Mouse (Mus musculus): ENCODE results near the gene Ubald2. TPM values are rescaled to one million over a fixed set of nuclear protein-coding genes. Genes with fewer than 3 reads are reported as not detected.

The Ubald2 gene
- polyA plus RNA-seq, 1 experiment from 2014 or later: 48.4 TPM

DNA sequence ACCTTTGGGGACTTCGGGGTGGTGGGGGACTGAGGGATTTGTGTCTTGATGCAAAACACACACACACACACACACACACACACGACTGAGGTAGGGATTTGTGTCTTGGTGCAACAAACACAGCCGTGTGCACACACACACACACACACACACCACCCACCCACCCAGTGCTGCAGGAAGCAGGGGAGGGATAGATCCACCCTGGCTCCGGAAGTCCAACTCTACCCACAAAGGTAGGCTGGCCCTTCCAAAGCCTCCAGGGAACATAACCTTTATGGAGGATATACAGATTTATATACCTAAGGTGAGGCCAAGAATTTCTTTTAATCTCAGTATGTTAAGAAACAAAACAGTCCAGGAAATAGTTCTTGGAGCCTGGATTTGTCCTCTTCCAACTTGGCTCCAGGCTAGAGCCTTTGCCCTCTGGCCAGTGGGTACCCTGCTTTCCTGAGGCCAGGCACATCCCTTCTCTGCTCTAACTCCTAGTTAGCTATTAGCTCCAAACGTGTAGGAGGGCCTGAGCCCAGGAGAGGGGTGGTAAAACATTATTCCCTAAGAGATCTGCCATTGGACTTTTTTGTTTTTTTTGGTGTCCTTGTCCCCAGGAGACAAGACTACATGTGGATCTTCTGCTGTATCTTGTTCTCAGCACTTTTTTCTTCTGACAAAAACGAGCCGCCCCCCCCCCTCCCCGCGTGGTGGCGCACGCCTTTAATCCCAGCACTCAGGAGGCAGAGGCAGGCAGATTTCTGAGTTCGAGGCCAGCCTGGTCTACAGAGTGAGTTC, 1.3 kb downstream of the Ubald2 start:
- peaks cover 32% of the 10 kb centered on the region for H3K36me3 ChIP-seq
- WGBS: 49% methylated on average over 12 of the region's 12 CpGs
- peaks cover 33% of the 10 kb centered on the region for H3K4me1 ChIP-seq (replicated peaks)
- peak overlapping the region; percentile 93 for H3K4me3 ChIP-seq (replicated peaks)
- H3K27me3 ChIP-seq: 0 out of 2 replicates have a peak, but pooled peaks cover 3% of the 10 kb centered on the region
- H3K9me3 ChIP-seq: no peaks in the 10 kb centered on the region
- peak overlapping the region; percentile 83 for H3K4me2 ChIP-seq
- no peak for ATAC-seq (ENCODE audit: insufficient number of reproducible peaks, insufficient read depth, low FRiP score, low TSS enrichment, low read depth)
- peak overlapping the region; percentile 94 for H3K27ac ChIP-seq
- H3K9ac ChIP-seq (replicated peaks): peak overlapping the region; percentile 94

- peak overlapping the region; percentile 93; the same call in 1 of the 2 replicates for H3K4me3 ChIP-seq (replicated peaks)
- peaks cover 32% of the 10 kb centered on the region for H3K36me3 ChIP-seq
- no peaks in the 10 kb centered on the region for H3K27me3 ChIP-seq
- ATAC-seq (ENCODE audit: insufficient number of reproducible peaks, insufficient read depth, low FRiP score, low TSS enrichment, low read depth): no peak
- H3K9ac ChIP-seq (replicated peaks): peak overlapping the region; percentile 31
- H3K4me1 ChIP-seq (replicated peaks): peaks cover 33% of the 10 kb centered on the region
- peak overlapping the region; percentile 83 for H3K4me2 ChIP-seq
- H3K27ac ChIP-seq: 0 out of 2 replicates have a peak overlapping the region, but pooled peaks have one; percentile 4
- no peaks in the 10 kb centered on the region for H3K9me3 ChIP-seq
- WGBS: 75% methylated on average over 5 of the region's 5 CpGs
Observed at GRCm38 (mm10) chr11:116435992-116436724, 2.3 kb downstream of the Ubald2 start.

GRCm38 (mm10) chr11:116436725-116437331, 2.9 kb downstream of the Ubald2 start:
- ATAC-seq (ENCODE audit: insufficient number of reproducible peaks, insufficient read depth, low FRiP score, low TSS enrichment, low read depth): no peak
- Histone ChIP-seq H3K27me3 (no peaks in the 10 kb centered on the region), H3K4me3 (replicated peaks) (0 out of 2 replicates have a peak overlapping the region, but pooled peaks have one; percentile 93), H3K9me3 (no peaks in the 10 kb centered on the region), H3K36me3 (peaks cover 32% of the 10 kb centered on the region), H3K4me1 (replicated peaks) (peaks cover 33% of the 10 kb centered on the region), H3K4me2 (peak overlapping the region; percentile 83), H3K27ac (no peak overlapping the region; the same call in 1 of the 2 replicates), H3K9ac (replicated peaks) (peak overlapping the region; percentile 40; the same call in 1 of the 2 replicates)
- WGBS: 68% methylated on average over 4 of the region's 4 CpGs

- 81% methylated on average over 11 of the region's 11 CpGs for WGBS
- H3K27ac ChIP-seq: no peak overlapping the region
- H3K9ac ChIP-seq (replicated peaks): no peak overlapping the region
- H3K36me3 ChIP-seq: peaks cover 32% of the 10 kb centered on the region
- H3K9me3 ChIP-seq: no peaks in the 10 kb centered on the region
- ATAC-seq (ENCODE audit: insufficient number of reproducible peaks, insufficient read depth, low FRiP score, low TSS enrichment, low read depth): no peak
- no peak overlapping the region for H3K4me3 ChIP-seq (replicated peaks)
- H3K27me3 ChIP-seq: no peaks in the 10 kb centered on the region
- H3K4me1 ChIP-seq (replicated peaks): peaks cover 33% of the 10 kb centered on the region
- no peak overlapping the region for H3K4me2 ChIP-seq
Observed at GRCm38 (mm10) chr11:116437541-116437940, 3.6 kb downstream of the Ubald2 start.

GRCm38 (mm10) chr11:116439269-116440240, 5.7 kb downstream of the Ubald2 start:
- no peak for ATAC-seq (ENCODE audit: insufficient number of reproducible peaks, insufficient read depth, low FRiP score, low TSS enrichment, low read depth)
- H3K27ac ChIP-seq: peak overlapping the region; percentile 18; the same call in 1 of the 2 replicates

GRCm38 (mm10) chr11:116440408-116441068, 6.6 kb downstream of the Ubald2 start:
- Histone ChIP-seq H3K27me3 (no peaks in the 10 kb centered on the region), H3K36me3 (peaks cover 32% of the 10 kb centered on the region), H3K4me1 (replicated peaks) (peaks cover 35% of the 10 kb centered on the region), H3K4me2 (no peak overlapping the region), H3K27ac (0 out of 2 replicates have a peak overlapping the region, but pooled peaks have one; percentile 17), H3K9me3 (no peaks in the 10 kb centered on the region), H3K9ac (replicated peaks) (no peak overlapping the region), H3K4me3 (replicated peaks) (no peak overlapping the region)
- WGBS: 78% methylated on average over 7 of the region's 7 CpGs
- ATAC-seq (ENCODE audit: insufficient number of reproducible peaks, insufficient read depth, low FRiP score, low TSS enrichment, low read depth): no peak

More at GRCm38 (mm10) chr11:116439269-116440240, 5.7 kb downstream of the Ubald2 start:
- Histone ChIP-seq H3K4me2 (no peak overlapping the region), H3K9me3 (no peaks in the 10 kb centered on the region), H3K9ac (replicated peaks) (0 out of 2 replicates have a peak overlapping the region, but pooled peaks have one; percentile 27), H3K4me3 (replicated peaks) (no peak overlapping the region), H3K36me3 (peaks cover 32% of the 10 kb centered on the region), H3K27me3 (no peaks in the 10 kb centered on the region), H3K4me1 (replicated peaks) (peaks cover 35% of the 10 kb centered on the region)
- WGBS: 72% methylated on average over 19 of the region's 19 CpGs

GRCm38 (mm10) chr11:116442129-116442866, 8.4 kb downstream of the Ubald2 start:
- Histone ChIP-seq H3K4me2 (no peak overlapping the region), H3K36me3 (peaks cover 16% of the 10 kb centered on the region), H3K4me1 (replicated peaks) (peaks cover 25% of the 10 kb centered on the region), H3K9me3 (no peaks in the 10 kb centered on the region), H3K27me3 (peaks cover 12% of the 10 kb centered on the region), H3K27ac (peak overlapping the region; percentile 20; the same call in 1 of the 2 replicates), H3K9ac (replicated peaks) (peak overlapping the region; percentile 8; the same call in 1 of the 2 replicates), H3K4me3 (replicated peaks) (no peak overlapping the region)
- ATAC-seq (ENCODE audit: insufficient number of reproducible peaks, insufficient read depth, low FRiP score, low TSS enrichment, low read depth): no peak
- 78% methylated on average over 15 of the region's 15 CpGs for WGBS

GRCm38 (mm10) chr11:116442867-116443177, 8.9 kb downstream of the Ubald2 start:
- H3K4me1 ChIP-seq (replicated peaks): peaks cover 25% of the 10 kb centered on the region
- no peak for ATAC-seq (ENCODE audit: insufficient number of reproducible peaks, insufficient read depth, low FRiP score, low TSS enrichment, low read depth)
- peaks cover 11% of the 10 kb centered on the region for H3K36me3 ChIP-seq
- peak overlapping the region; percentile 20; the same call in 1 of the 2 replicates for H3K27ac ChIP-seq
- no peak overlapping the region for H3K4me3 ChIP-seq (replicated peaks)
- no peak overlapping the region for H3K4me2 ChIP-seq
- WGBS: 70% methylated on average over 6 of the region's 6 CpGs
- H3K9me3 ChIP-seq: no peaks in the 10 kb centered on the region
- peak overlapping the region; percentile 8; the same call in 1 of the 2 replicates for H3K9ac ChIP-seq (replicated peaks)
- H3K27me3 ChIP-seq: peaks cover 17% of the 10 kb centered on the region

DNA sequence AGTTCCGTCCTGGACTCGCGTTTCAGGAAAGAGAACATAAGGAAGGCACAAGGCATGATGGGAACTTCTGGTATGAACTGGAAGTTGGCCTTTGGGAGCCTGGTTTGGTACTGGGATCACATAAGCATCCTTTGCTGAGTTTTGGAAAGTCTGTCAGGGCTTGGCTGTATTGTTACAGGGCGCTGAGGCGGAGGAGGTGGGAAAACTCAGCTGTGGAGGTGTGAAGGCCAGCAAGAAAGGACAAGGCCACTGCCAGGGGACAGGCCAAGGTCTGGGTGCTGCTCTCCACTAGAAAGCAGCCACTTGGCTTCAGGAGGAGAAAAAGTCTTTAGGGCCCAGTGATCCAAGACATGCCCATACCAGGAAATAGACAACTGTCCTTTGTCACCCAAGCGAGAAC, 9.4 kb downstream of the Ubald2 start:
- 88% methylated on average over 6 of the region's 6 CpGs for WGBS
- no peak for ATAC-seq (ENCODE audit: insufficient number of reproducible peaks, insufficient read depth, low FRiP score, low TSS enrichment, low read depth)
- Histone ChIP-seq H3K27me3 (peaks cover 22% of the 10 kb centered on the region), H3K4me2 (no peak overlapping the region), H3K4me1 (replicated peaks) (peaks cover 25% of the 10 kb centered on the region), H3K27ac (peak overlapping the region; percentile 20; the same call in 1 of the 2 replicates), H3K9ac (replicated peaks) (0 out of 2 replicates have a peak overlapping the region, but pooled peaks have one; percentile 8), H3K4me3 (replicated peaks) (no peak overlapping the region), H3K36me3 (peaks cover 10% of the 10 kb centered on the region), H3K9me3 (no peaks in the 10 kb centered on the region)
